Mouse (Mus musculus): ENCODE measurements around the gene Lrrd1. TPM values are rescaled to one million over a fixed set of nuclear protein-coding genes. Genes with fewer than 3 reads are reported as not detected.
"Not testable (repeated sequence)": the region's sequence is repeated elsewhere in the genome, so short reads cannot be mapped to it uniquely, and the experiment has no call there.

Lrrd1 gene
- not detected in 2 replicates for polyA plus RNA-seq (2016; fragmentation: Nextera tagmentation; extraction: Ambion mirVana)

DNA sequence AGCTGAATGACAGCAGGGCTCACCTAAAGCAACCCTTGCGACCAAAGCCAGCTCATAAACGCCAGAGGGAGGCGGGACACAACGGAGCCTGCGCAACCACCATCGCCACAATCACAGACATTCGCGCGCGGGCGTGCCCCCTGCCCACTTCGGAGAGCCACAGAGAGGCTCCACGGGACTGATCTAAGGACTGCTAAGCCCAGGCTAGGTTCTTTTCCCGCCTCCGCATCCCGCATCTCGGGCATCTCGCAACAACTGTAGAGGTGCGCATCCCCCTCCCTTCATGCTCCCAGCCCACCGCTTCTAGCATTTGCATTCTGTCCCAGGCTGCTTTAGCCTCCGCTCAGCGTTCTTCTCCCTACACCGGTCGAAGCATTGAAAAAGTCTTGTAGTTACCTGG lies at the start of gene Lrrd1:
Gene Lrrd1, plus strand, starts transcription at position 148 of the 400 bp plus-strand sequence.
- Histone ChIP-seq H3K9me3 (no peaks in the 10 kb centered on the region), H3K27ac (no peak within 1 kb of the TSS), H3K36me3 (peaks cover 16% of the 10 kb centered on the region), H3K4me1 (replicated peaks) (0 out of 2 replicates have a peak, but pooled peaks cover 8% of the 10 kb centered on the region), H3K4me3 (replicated peaks) (peak within 1 kb of the TSS; percentile 45), H3K4me2 (peak within 1 kb of the TSS; percentile 76), H3K9ac (replicated peaks) (peak within 1 kb of the TSS; percentile 60), H3K27me3 (no peaks in the 10 kb centered on the region; the same call in 1 of the 2 replicates)
- no peak for ATAC-seq (ENCODE audit: insufficient number of reproducible peaks, insufficient read depth, low FRiP score, low TSS enrichment, low read depth)
- WGBS, result 6% methylated on average over 24 of the region's 24 CpGs

DNA sequence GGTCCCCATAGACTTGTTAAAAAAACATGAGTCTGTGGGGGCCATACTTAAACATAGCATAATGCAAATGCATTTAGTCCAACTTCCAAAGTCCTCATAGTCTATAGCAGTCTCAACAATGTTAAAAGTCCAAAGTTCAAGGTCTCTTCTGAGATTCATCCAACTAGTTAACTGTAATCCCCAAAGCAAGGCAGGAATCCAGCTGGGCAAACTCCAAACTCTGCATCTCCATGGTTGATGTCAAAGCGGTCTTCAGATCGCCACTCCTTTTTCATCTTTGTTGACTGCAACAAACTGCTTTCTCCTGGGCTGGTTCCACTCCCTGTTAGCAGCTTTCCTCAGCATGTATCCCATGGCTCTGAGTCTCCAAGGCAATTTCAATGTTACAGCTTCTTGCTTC lies 47.9 kb upstream of the Lrrd1 start:
- H3K4me2 ChIP-seq; H3K36me3 ChIP-seq; H3K9ac ChIP-seq (replicated peaks); H3K27ac ChIP-seq; H3K4me1 ChIP-seq (replicated peaks); ATAC-seq (ENCODE audit: insufficient number of reproducible peaks, insufficient read depth, low FRiP score, low TSS enrichment, low read depth); H3K4me3 ChIP-seq (replicated peaks); H3K27me3 ChIP-seq; H3K9me3 ChIP-seq: not testable (repeated sequence)
- WGBS, result 95% methylated on average over 2 of the region's 2 CpGs

DNA sequence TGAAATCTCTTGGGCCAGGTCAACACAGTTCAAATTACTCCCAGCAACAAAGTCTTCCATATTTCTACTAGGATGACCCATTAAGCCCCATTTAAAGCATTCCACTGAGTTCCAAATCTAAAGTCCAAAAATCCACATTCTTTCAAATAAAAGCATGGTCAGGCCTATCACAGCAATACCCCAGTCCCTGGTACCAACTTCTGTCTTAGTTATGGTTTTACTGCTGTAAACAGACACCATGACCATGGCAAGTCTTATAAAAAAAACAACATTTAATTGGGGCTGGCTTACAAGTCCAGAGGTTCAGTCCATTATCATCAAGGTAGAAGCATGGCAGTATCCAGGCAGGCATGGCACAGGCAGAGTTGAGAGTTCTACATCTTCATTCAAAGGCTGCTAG lies 46.3 kb upstream of the Lrrd1 start:
- not testable (repeated sequence) for H3K4me3 ChIP-seq (replicated peaks); H3K4me2 ChIP-seq; H3K36me3 ChIP-seq; H3K9ac ChIP-seq (replicated peaks); ATAC-seq (ENCODE audit: insufficient number of reproducible peaks, insufficient read depth, low FRiP score, low TSS enrichment, low read depth); H3K27me3 ChIP-seq; H3K4me1 ChIP-seq (replicated peaks); H3K9me3 ChIP-seq; H3K27ac ChIP-seq

DNA sequence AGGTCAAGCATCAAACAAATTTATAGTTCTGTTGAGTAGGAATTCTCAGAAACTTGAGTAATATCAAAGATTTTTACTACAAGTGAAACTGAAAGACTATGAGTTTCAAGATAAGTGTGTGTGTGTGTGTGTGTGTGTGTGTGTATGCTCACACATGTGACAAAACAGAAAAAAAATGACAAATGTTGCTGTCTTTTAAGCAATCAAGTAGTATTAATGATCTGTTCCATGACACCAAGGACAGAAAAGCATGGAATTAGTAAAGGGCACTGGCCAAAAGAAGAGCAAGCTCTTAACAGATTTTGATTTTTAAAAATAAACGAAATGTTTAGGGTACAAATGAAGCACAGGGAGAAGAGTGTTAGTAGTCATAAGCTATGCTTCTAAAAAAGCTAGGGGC lies 44.9 kb upstream of the Lrrd1 start:
- WGBS, result 83% methylated on average over 1 of the region's 1 CpGs
- H3K9ac ChIP-seq (replicated peaks), result no peak overlapping the region
- no peak for ATAC-seq (ENCODE audit: insufficient number of reproducible peaks, insufficient read depth, low FRiP score, low TSS enrichment, low read depth)
- H3K27ac ChIP-seq, result no peak overlapping the region
- peaks cover 7% of the 10 kb centered on the region for H3K4me1 ChIP-seq (replicated peaks)
- H3K9me3 ChIP-seq, result no peaks in the 10 kb centered on the region
- no peak overlapping the region for H3K4me3 ChIP-seq (replicated peaks)
- H3K4me2 ChIP-seq, result no peak overlapping the region
- H3K27me3 ChIP-seq, result no peaks in the 10 kb centered on the region
- H3K36me3 ChIP-seq, result no peaks in the 10 kb centered on the region

DNA sequence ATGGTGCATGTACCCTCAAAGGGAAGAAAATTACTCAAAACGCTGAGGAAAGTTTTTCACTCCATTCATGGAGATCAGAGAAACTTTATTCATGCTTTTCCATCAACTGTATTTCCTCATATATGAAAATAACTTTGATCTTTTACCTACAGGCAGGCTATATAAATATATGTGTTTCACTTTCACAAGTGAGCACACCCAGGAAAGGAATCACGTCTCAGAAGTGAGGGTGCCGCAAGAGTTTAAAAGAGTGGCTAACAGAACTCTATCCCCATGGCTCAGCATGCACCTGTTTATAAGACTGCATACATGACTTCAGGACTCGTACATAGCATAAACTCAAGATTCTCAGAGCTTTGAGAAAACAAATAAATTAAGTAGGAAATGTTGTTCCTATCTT lies 44.1 kb upstream of the Lrrd1 start:
- Histone ChIP-seq H3K4me1 (replicated peaks) (peaks cover 7% of the 10 kb centered on the region), H3K27ac (no peak overlapping the region), H3K4me2 (peak overlapping the region; percentile 26; the same call in 1 of the 2 replicates), H3K9me3 (no peaks in the 10 kb centered on the region), H3K4me3 (replicated peaks) (no peak overlapping the region), H3K9ac (replicated peaks) (no peak overlapping the region), H3K27me3 (no peaks in the 10 kb centered on the region), H3K36me3 (no peaks in the 10 kb centered on the region)
- ATAC-seq (ENCODE audit: insufficient number of reproducible peaks, insufficient read depth, low FRiP score, low TSS enrichment, low read depth), result no peak
- 75% methylated on average over 4 of the region's 4 CpGs for WGBS

DNA sequence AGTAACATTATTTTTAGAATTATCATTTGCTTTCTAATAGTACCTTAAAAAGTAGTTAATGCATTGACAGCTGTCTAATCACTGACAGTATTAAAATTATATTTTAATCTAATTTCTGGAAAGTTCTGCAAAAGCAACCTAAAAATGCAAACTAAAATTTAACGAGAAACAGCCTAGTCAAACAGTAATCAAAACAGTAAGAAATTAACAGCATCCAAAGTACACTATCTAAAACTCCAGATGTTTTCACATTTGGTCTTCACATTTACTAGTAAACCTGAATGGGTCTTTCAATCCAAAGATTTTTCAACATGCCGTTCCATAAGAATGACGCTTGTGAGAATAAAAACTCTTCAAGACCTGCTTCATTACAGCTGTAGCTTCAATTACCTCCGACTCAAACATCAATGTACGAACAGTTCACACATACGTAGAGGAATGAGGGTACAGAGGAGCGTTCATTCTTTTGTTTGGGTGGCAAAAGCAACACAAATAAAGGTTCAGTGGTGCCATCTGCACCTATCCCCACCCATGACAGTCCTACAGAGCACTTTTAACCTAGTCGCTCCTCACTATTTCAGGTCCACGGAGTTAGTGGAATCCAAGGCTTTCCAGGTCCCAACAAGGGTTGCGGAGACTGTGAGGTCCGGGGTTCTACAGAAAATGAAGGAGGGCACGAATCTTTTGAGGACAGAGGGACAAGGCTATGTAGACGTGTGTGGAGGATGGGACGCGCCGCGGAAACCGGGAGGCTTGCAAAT lies 43.1 kb upstream of the Lrrd1 start:
- H3K4me3 ChIP-seq (replicated peaks), result peak overlapping the region; percentile 84
- peaks cover 7% of the 10 kb centered on the region for H3K4me1 ChIP-seq (replicated peaks)
- ATAC-seq (ENCODE audit: insufficient number of reproducible peaks, insufficient read depth, low FRiP score, low TSS enrichment, low read depth), result peak; percentile 2; the same call in 1 of the 2 replicates
- H3K27ac ChIP-seq, result peak overlapping the region; percentile 88; the same call in 1 of the 2 replicates
- WGBS, result 5% methylated on average over 18 of the region's 18 CpGs
- no peaks in the 10 kb centered on the region for H3K9me3 ChIP-seq
- H3K9ac ChIP-seq (replicated peaks), result peak overlapping the region; percentile 83
- H3K27me3 ChIP-seq, result no peaks in the 10 kb centered on the region
- H3K36me3 ChIP-seq, result no peaks in the 10 kb centered on the region
- peak overlapping the region; percentile 81 for H3K4me2 ChIP-seq

DNA sequence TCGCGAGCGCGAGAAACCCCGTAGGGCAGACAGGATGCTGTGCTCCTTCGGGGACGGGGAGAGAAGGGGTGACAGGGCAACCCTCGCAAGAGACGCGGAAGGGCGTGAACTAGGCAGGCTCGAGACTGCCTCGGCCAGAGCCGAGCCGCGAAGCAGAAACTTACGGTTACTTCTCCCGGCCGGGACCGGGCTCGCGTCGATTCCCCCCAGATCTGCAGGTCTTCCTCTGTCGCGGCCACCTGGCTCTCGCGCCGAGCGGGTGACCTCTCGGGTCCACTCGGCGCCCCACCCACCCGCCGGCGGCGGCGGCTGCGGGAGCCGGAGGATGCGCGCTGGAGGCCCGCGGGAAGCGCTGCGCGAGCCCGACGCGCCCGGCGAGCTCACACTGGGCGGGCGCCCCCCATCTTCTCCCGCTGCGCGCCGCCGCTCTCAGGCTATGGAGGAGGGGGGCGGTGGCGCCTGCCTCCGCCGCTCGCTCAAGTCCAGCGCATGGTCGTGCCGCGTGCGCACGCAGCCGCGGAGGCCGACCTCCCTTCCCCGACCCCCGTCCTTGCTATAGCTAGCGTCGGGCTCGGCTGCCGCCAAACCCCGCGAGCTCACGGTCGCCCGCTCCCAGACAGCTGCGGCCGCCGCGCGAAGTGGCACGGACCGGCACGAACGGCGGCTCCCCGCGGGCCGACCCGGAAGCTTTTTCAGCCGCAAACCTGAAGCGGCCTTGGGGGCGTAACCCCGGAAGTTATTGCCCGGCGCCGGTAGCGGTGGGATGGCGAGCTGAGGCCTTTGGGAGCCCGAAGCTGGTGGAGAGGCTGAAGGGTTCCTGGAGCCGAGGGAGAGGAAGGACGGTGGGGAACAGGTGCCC lies 42.3 kb upstream of the Lrrd1 start, which contains the start of the genes Ankib1 and Krit1:
Gene Ankib1, minus strand, starts transcription at position 493 of the 859 bp plus-strand sequence.
Gene Krit1, plus strand, starts transcription at position 752 of the 859 bp plus-strand sequence.
- Histone ChIP-seq H3K27me3 (no peaks in the 10 kb centered on the region), H3K4me2 (peak within 1 kb of the TSS; percentile 81), H3K9me3 (no peaks in the 10 kb centered on the region), H3K4me1 (replicated peaks) (peaks cover 7% of the 10 kb centered on the region), H3K36me3 (0 out of 2 replicates have a peak, but pooled peaks cover 4% of the 10 kb centered on the region), H3K9ac (replicated peaks) (peak within 1 kb of the TSS; percentile 83), H3K4me3 (replicated peaks) (peak within 1 kb of the TSS; percentile 84), H3K27ac (peak within 1 kb of the TSS; percentile 88)
- peak; percentile 95 for ATAC-seq (ENCODE audit: insufficient number of reproducible peaks, insufficient read depth, low FRiP score, low TSS enrichment, low read depth)
- under 1% methylated on average over 105 of the region's 109 CpGs for WGBS

DNA sequence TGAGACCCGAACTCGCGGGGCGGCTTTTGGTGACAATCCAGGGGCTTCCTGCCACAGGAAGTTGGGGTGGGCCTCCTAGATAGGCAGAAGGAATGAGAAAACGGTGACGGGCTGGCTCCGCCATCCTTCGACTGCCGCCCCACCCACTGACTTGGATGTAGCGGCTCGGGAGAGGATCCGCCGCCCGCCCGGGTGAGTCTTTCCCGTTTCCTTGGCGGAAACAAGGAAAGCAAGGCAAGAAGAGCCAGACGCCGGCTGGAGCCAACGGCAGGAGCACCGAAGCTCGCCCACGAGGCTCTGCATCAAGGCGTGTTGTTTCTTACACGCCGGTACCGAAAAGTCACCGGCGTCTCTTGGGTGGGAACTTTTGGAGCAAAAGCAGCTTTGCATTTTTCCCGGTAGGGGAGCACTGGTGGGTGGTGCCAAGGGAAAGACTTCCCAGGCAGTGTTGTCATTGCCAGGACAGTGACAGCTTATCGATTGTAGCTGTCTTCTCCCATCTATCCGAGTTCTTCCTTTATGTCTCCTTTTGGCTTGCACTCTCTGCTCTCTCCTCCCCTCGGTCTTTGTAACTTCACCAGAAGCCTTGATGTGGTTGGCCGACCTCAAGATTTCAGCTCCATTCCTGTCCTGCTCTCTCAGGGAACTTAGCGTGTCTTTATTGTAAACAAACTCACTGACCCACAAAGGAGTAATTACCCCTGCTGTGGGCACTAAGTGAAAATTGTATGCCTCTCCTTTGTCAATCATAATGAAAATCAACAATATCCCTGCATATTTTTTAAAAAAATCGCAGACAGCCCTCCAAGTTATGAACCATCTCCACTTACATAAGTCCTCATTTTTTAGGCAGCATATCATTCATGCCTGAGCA lies 41.4 kb upstream of the Lrrd1 start:
- H3K9ac ChIP-seq (replicated peaks), result peak overlapping the region; percentile 83
- peak overlapping the region; percentile 88 for H3K27ac ChIP-seq
- no peaks in the 10 kb centered on the region for H3K9me3 ChIP-seq
- H3K4me2 ChIP-seq, result peak overlapping the region; percentile 81
- H3K36me3 ChIP-seq, result peaks cover 10% of the 10 kb centered on the region; the same call in 1 of the 2 replicates
- peak overlapping the region; percentile 84 for H3K4me3 ChIP-seq (replicated peaks)
- no peaks in the 10 kb centered on the region for H3K27me3 ChIP-seq
- H3K4me1 ChIP-seq (replicated peaks), result peaks cover 7% of the 10 kb centered on the region
- WGBS, result under 1% methylated on average over 36 of the region's 36 CpGs
- ATAC-seq (ENCODE audit: insufficient number of reproducible peaks, insufficient read depth, low FRiP score, low TSS enrichment, low read depth), result peak; percentile 72; the same call in 1 of the 2 replicates

DNA sequence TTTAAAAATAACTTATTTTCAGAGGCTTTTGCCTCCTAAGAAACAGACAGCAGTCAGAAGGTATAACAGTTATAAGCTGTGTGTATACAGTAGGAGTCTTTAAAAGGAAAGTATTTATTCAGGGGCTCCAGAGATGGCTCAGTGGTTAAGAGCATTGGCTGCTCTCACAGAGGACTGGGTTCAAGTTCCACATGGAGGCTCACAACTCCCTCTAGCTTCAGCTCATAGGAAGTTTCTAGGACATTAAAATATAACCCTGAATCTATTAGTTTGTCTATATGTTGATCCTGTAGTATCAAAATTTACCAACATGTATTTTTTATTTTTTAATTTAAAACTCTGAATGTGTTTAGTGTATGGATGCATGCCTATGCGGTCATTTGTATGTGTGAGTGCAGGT lies 36.5 kb upstream of the Lrrd1 start:
- ATAC-seq (ENCODE audit: insufficient number of reproducible peaks, insufficient read depth, low FRiP score, low TSS enrichment, low read depth), result no peak
- Histone ChIP-seq H3K27ac (no peak overlapping the region), H3K36me3 (peaks cover 30% of the 10 kb centered on the region), H3K27me3 (no peaks in the 10 kb centered on the region), H3K4me2 (no peak overlapping the region), H3K4me1 (replicated peaks) (peaks cover 4% of the 10 kb centered on the region; the same call in 1 of the 2 replicates), H3K9ac (replicated peaks) (no peak overlapping the region), H3K9me3 (no peaks in the 10 kb centered on the region), H3K4me3 (replicated peaks) (no peak overlapping the region)
- WGBS, result 100% methylated on average over 1 of the region's 1 CpGs

DNA sequence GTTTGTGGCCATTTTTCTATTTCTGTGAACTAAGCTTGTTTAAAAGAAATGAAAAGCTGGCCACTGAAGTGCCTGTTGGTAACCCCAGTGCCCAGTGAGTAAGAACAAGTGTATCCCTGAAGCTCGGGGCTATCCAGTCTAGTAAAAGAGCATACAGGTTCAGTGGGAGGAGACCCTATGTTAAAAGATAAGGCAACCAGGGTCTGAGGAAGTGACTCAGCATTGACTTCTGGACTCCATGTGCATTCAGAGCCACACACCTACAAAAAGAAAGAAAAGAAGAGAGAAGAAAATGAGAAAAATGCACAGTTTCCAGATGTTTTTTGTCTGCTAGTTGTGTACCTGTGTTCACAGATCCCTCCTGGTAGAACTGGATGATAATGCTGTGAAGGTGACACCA lies 10.9 kb upstream of the Lrrd1 start:
- ATAC-seq (ENCODE audit: insufficient number of reproducible peaks, insufficient read depth, low FRiP score, low TSS enrichment, low read depth), result no peak
- H3K27ac ChIP-seq, result no peak overlapping the region
- H3K4me2 ChIP-seq, result no peak overlapping the region
- H3K9me3 ChIP-seq, result peaks cover 4% of the 10 kb centered on the region; the same call in 1 of the 2 replicates
- no peak overlapping the region for H3K9ac ChIP-seq (replicated peaks)
- 82% methylated on average over 1 of the region's 1 CpGs for WGBS
- peaks cover 53% of the 10 kb centered on the region for H3K36me3 ChIP-seq
- H3K4me3 ChIP-seq (replicated peaks), result no peak overlapping the region
- no peaks in the 10 kb centered on the region for H3K4me1 ChIP-seq (replicated peaks)
- no peaks in the 10 kb centered on the region for H3K27me3 ChIP-seq

Data from limb, embryonic 12.5 days (tissue).